Mouse (Mus musculus) T-helper 17 cell (primary cell): ENCODE measurements around the gene Olfr704.
"Not testable (repeated sequence)": the region's sequence is repeated elsewhere in the genome, so short reads cannot be mapped to it uniquely, and the experiment has no call there.

ENCODE experiments used
- in situ Hi-C, 2 experiments: fragments of 300-600 bp; cut with MboI, MseI; formaldehyde crosslinking; loops; 1 replicate in 1 of 2; 2 replicates in 1 of 2; pipeline ENCODE4 v1.15.1; 2025; ENCODE audit warnings: high pct_unique_total_duplicates in 2 of 2

Olfr704 gene

GRCm38 (mm10) chr7:106862885-106863284 is at the start of gene Olfr704:
Gene Olfr704 (plus strand): TSS chr7:106863185.
- in situ Hi-C loops, result no loop called here

- in situ Hi-C loops, result no loop called here
Measured at GRCm38 (mm10) chr7:106813829-106814228, 49.2 kb upstream of the Olfr704 start, which contains the start of gene Olfr701. Gene Olfr701 (plus strand): TSS chr7:106814129.

- in situ Hi-C loops, result no loop called here
Measured at GRCm38 (mm10) chr7:106815775-106816174, 47.2 kb upstream of the Olfr704 start.

GRCm38 (mm10) chr7:106818414-106818813 is 44.6 kb upstream of the Olfr704 start:
- in situ Hi-C loops, result no loop called here

GRCm38 (mm10) chr7:106833793-106834192 is 29.2 kb upstream of the Olfr704 start, which contains the start of gene Olfr702:
Gene Olfr702 (minus strand): TSS chr7:106833893.
- in situ Hi-C loops, result no loop called here

GRCm38 (mm10) chr7:106843060-106843459 is 19.9 kb upstream of the Olfr704 start, which contains the start of gene Olfr703:
Gene Olfr703 (plus strand): TSS chr7:106843360.
- in situ Hi-C loops, result no loop called here

- in situ Hi-C loops, result no loop called here
Measured at GRCm38 (mm10) chr7:106876791-106877190, 13.8 kb downstream of the Olfr704 start, which contains the start of gene Olfr705. Gene Olfr705 (minus strand): TSS chr7:106876891.

- in situ Hi-C loops, result no loop called here
Measured at GRCm38 (mm10) chr7:106888062-106888461, 25.1 kb downstream of the Olfr704 start, which contains the start of gene Olfr706. Gene Olfr706 (minus strand): TSS chr7:106888162.

GRCm38 (mm10) chr7:106901141-106901540 is 38.2 kb downstream of the Olfr704 start, which contains the start of gene Olfr707:
Gene Olfr707 (minus strand): TSS chr7:106901241.
- in situ Hi-C loops, result not testable (repeated sequence)

GRCm38 (mm10) chr7:106907676-106908075 is 44.7 kb downstream of the Olfr704 start, which contains the start of gene Olfr1532-ps1:
Gene Olfr1532-ps1 (plus strand): TSS chr7:106908001.
- in situ Hi-C loops, result no loop called here
